Mouse (Mus musculus): ENCODE results near the gene Gdf10.

The Gdf10 gene

DNA sequence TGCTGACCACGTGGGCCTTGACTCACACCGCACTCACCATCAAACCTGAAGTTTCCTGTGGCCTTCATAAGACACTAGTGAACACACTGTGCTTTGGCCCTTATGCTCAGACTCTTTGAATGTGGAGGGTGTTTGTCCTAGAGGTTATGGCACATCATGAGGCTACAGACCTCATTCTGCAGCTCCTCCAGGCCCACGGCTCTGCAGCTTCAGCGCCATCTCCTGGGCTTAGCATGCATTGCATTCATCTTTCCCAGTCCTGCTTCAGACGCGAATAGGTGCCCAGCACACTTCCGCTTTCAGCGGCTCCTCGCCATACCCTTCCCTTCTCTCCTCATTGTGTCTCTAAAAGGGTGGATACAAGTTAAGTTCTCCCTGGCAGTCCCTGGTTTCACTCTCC lies 15.7 kb downstream of the Gdf10 start:
- DNase-seq: peak; percentile 79

DNA sequence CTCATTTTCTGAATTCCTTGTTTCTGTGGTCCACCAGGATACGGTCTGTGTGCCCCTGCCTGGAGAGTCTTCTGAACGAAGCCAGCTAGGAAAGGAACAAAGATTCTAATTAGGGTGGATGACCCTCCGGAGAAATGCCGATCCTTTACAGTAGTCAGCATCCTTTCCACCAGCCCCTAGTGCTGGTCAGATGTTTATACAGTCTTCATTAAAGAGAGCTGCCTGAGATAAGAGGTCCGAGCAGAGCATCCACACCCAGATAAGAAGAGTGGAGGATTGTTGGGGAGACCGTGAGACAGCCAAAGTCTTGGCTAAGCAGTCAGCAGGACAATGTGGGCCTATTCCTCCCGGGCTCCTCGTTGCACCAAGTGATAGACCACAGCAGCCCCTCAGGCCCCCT lies 17.4 kb downstream of the Gdf10 start, which contains the start of gene Gdf2:
Gene Gdf2 (plus strand): TSS at position 301 of the 400 bp plus-strand sequence.
- DNase-seq: no peak

DNA sequence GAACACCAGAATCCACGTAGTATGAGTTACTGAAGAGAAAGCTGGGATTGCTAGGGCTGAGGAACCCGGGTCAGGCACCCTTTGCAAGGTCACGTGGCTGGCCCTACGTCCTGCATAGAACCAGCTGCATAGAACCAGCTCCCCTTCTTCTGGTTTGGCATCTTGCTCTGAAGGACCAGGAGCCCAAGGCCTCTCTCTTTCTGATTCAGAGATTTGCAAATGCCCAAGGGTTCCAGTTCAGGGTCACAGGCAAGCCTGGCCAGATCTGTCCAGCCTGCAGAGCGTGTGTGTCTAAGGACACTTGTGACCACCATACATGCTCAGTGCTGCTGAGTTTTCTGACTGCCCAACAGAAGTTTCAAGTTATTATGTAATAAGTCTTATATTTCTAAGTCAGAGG lies 18.8 kb downstream of the Gdf10 start:
- no peak for DNase-seq

DNA sequence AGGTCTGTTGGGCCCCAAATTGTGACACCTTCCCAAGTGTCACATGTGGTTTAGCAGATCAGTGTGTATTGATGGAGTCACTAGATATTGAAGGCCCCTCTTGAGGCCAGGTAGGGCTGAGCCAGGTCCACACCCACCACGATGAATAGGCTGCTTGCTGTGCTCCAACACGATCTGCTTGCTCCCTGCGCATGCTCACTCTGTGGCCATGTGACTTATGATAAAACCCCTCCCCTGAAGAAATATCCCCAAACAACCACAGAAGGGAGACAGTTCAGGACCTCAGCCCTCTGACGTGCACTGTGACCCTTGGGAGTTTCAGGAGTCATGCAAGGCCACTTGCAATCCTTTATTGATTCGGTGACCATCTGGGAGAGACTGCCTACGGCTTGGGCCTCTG lies 22.7 kb downstream of the Gdf10 start:
- no peak for DNase-seq

DNA sequence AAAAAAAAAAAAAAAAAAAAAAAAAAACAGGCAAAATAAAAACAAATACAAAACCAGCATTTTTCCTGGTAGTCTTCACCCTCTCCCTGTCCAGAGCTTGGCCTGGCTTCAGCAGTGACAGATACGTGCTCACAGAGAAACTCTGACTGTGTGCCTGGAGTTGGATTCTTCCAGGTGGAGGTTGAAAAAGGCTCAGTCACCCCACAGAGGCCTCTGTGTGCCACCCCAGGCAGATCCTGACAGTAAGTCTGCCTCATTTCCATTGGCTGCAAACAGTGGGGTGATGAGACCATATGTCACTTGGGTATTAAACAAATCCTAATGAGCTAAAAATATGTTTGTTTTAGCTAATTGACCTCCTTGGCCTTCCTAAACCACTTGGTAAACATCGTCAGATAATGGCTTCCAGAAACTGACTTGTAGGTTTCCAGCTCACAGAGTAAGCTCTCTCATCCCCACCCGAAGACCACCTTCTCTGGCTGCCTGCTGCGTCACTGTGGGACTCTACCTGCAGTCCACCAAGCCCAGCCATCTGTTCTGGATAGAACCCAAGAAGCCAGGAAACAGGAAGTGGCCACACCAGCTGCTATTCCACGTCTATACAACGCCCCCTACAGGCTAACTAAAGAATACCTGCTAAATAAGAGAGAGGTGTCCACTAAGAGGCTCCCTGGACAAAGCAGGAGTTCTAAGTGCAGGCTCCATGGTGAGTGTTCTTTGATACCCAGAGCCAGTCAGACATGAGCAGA lies 29.0 kb downstream of the Gdf10 start:
- no peak for DNase-seq

DNA sequence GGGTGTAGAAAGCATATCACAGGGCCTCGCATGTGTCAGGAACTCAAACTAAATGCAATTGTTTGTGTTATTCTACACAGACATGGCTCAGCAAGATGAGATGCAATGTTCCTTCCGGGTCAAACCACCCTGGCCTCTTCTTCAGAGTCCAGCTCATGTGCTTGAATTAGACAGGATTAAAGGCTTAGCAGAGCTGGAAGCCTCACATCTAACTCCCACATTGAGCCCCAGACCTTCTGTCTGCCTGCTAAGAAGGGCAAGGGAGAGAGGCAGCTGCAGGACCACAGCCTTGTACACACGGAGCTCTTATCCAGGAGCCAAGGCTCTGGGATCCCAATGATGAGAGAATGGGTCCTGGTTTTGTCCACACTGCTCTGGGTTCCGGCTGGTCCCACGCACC lies 30.4 kb downstream of the Gdf10 start, which contains the start of gene Rbp3:
Gene Rbp3 (plus strand): TSS at position 243 of the 400 bp plus-strand sequence.
- no peak for DNase-seq

DNA sequence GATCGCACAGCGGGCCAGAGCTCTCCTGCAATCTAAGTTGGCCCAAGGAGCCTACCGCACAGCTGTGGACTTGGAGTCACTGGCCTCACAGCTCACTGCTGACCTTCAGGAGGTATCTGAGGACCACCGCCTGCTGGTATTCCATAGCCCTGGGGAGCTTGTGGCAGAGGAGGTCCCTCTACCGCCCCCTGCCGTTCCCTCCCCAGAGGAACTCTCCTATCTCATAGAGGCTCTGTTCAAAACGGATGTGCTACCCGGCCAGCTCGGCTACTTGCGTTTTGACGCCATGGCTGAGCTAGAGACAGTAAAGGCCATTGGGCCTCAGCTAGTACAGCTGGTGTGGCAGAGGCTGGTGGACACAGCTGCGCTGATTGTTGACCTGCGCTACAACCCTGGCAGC lies 32.7 kb downstream of the Gdf10 start:
- DNase-seq: no peak

DNA sequence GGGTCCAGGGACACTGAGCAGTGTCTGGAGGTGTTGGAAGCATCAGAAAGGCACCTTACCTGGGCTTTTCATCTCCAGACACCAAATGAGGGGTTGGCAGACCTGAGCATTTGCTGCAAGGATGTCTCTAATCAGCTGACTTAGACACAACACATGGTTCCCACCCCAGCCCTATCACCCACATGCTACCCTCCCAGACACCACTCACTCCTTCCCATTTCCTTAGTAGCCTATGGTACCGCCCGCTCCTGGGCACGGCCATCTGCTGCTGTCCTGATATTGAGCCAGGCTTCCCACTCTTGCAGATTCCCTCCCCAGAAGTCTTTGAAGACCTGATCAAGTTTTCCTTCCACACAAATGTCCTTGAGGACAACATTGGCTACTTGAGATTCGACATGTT lies 34.8 kb downstream of the Gdf10 start:
- DNase-seq: no peak

DNA sequence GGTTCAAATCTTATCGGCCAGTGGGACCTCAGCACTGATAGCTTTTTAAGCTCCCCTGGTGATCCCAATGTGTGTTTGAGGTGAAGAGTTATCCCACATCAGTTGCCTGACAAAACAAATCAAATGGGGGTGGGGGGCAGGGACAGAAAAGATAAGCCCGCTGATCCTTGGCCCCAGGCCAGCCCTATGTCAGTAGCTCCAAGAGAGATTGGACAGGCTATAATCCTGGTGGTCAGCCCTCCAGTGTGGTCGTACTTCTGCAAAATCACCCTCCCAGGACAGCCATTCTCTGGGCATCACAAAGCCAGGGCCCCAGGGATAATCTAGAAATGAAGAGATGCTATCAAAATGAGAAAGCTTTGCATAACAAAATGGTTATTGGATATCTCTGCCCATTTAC lies 35.5 kb downstream of the Gdf10 start:
- DNase-seq: no peak

DNA sequence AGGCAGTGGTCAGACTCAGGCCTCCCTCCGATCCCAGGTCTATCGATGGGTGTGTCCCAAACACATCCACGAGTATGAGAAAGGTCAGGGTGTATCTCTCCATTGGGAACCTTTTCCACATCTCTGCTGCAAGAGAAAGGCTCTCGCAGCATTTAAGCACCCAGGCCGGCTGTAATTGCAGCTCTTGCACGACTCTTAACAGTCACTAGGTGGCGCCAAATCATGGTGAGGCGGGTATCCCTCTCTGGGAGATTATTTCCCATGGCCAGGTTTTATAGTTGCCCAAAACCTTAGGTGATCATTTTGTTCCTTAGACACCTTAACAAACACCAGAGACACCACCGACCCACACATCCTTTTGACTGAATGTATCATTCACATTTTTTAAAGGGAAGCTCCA lies 36.0 kb downstream of the Gdf10 start:
- peak; percentile 63 for DNase-seq

DNA sequence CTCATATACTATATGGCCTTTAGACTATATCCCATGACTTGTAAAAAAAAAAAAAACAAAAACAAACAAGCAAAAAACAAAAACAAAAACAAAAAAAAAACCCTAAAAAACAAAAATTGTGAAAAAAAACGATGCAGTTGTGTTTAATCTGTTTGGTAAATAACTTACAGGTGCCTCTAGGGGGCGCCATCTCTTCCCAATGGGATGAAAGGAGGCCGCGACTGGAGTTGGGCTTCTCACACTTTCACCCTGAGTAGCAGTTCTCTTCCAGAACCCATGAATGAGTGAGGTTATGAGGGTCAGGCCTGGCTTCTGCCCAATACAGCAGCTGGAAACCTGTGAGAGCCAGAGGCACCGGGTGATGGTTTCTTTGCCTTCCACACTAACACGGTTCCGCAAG lies 42.3 kb downstream of the Gdf10 start:
- DNase-seq: no peak

DNA sequence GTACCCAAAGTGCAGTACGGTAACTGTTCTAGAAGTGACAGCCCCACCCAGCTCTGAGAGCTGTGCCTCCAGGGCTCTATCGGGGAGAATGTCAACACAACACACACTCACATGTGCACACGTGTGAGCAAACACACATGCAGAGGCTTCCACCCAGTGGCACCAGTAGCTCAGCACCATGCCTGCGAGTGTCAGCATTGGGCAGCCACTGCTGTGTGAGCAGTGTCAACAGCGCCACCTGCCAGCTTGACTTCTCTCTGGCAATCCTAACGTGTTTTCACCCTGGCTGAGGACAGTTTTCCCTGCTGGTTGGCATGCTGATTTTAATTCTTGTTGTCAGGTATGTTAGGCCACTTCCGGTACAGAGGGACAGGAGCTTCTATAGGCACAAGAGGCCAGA lies 49.3 kb downstream of the Gdf10 start:
- DNase-seq: no peak

DNA sequence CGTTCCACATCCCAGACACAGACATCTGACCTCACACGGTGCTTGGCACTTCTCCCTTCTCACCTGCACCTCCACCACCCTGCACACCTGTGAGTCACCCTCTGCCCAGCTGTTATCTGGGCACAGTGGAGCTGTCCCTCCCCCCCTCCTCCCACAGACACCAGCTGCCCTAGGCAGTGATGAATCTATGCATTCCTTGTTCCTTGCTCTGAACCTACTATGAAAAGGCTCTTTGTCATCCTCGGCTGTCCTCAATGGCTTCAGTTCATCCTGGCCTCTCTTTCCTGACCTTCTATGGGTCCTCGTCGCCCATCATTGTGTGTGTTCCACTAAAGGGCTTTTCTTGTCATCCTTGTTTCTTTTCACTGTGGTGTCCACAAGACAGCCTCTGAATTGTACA lies 51.4 kb downstream of the Gdf10 start:
- no peak for DNase-seq

DNA sequence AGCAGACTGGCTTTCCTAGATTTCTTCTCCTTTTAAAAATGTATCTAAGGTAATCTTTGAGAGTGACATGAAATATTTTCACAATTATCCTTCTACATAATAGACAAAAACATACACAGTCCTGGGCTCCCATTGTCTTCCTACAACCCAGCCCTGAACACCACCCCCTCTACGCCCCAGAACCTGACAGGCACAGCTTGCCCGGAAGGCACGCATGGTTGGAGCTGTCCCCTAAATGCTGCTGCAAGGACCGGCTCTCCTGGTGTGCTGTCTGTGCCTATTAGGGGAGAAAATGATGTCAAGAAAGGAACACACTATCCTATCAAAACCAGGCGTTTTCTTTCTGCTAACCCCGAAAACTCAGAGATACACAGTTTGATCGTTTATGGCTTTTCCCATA lies 54.4 kb downstream of the Gdf10 start:
- no peak for DNase-seq

DNA sequence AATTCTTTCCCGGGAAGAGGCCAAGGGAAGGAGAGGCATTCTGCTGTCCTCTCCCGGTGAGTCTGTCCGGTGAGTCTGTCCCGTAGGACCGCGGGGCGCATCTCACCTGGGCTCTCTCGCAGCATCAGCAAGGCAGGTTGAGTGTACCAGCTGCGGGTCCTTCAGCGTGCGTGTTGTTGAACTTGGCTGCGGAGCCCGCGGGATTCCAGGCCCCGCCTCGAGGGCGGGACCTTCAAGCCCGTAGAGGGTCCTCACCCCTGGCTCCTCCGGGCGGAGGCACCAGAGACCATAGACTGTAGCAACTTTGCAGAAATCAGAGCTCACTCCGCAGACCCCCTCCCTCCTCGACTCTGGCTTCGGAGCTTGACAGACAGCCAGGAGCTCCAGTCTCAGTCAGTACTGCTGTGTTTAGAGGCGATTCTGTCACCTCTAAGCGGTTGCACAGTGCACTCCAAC lies 55.2 kb downstream of the Gdf10 start, which contains the start of gene Zfp488:
Gene Zfp488 (minus strand): TSS at position 161 of the 456 bp plus-strand sequence.
- peak; percentile 20 for DNase-seq
